Mouse (Mus musculus) liver, embryonic 16.5 days (tissue): ENCODE data around the gene Clstn1. TPM values are rescaled to one million over a fixed set of nuclear protein-coding genes. Genes with fewer than 3 reads are reported as not detected.
A peak's percentile ranks its signal among the peaks of the same experiment; 100 is the strongest.

Source experiments
- ATAC-seq: fragments of 200-750 bp; cut with Nextera tagmentation; 2 replicates; pipeline ENCODE4 v1.8.0; 2017; ENCODE audit warnings: low read depth, mild to moderate bottlenecking, moderate number of reproducible peaks, moderate library complexity
- H3K27ac ChIP-seq: fragments of 300-500 bp; sonication (generic); 2 replicates; pipeline ENCODE4 v1.5.1; 2014; ENCODE audit warnings: mild to moderate bottlenecking, low read length
- H3K27me3 ChIP-seq: fragments of 300-500 bp; sonication (generic); 2 replicates; pipeline ENCODE4 v1.6.1; 2014; ENCODE audit warnings: low read depth, low read length, mixed read lengths; ENCODE audit not compliant: control insufficient read depth, insufficient read depth
- H3K36me3 ChIP-seq: fragments of 300-500 bp; sonication (generic); 2 replicates; pipeline ENCODE4 v1.6.1; 2014; ENCODE audit warnings: mild to moderate bottlenecking; ENCODE audit not compliant: control insufficient read depth, insufficient read depth
- H3K4me1 ChIP-seq: fragments of 300-500 bp; sonication (generic); 2 replicates; pipeline ENCODE4 v1.6.1; 2014; ENCODE audit warnings: low read depth, low read length, mixed read lengths; ENCODE audit not compliant: control insufficient read depth
- H3K4me2 ChIP-seq: fragments of 300-500 bp; sonication (generic); 2 replicates; pipeline ENCODE4 v1.6.1; 2014; ENCODE audit warnings: low read depth, low read length, mixed read lengths
- H3K4me3 ChIP-seq: fragments of 300-500 bp; sonication (generic); 2 replicates; pipeline ENCODE4 v1.5.1; 2014; ENCODE audit warnings: low read depth, mild to moderate bottlenecking, low read length
- H3K9ac ChIP-seq: fragments of 300-500 bp; sonication (generic); 2 replicates; pipeline ENCODE4 v1.6.1; 2014; ENCODE audit warnings: low read depth, low read length
- H3K9me3 ChIP-seq: fragments of 300-500 bp; sonication (generic); replicated peaks from 2 replicates; pipeline ENCODE4 v1.6.1; 2016; ENCODE audit warnings: low read length; ENCODE audit not compliant: control insufficient read depth
- WGBS: fragments of 180-500 bp; shearing (Covaris S2); extraction: QIAGEN DNeasy Blood & Tissue Kit; methylation state at CpG from one replicate; pipeline ENCODE4 v1.1.7; 2014; ENCODE audit not compliant: insufficient replicate concordance; 5-methylcytosine and 5-hydroxymethylcytosine counted together
- microRNA-seq: library from miRNA; unstranded; fragments of <30 nt; microRNA quantifications from one replicate; pipeline ENCODE4, GENCODE M21; 2016
- polyA plus RNA-seq: library from polyadenylated mRNA; unstranded; fragments of >200 nt; fragmentation: Nextera tagmentation; extraction: Ambion mirVana; gene quantifications from 2 replicates; pipeline ENCODE4 v1.2.1, GENCODE M21; 2015

Clstn1 gene
- polyA plus RNA-seq, 1 experiment from 2014 or later = 1.1 TPM

- no peaks in the 10 kb centered on the region for H3K27me3 ChIP-seq
- ATAC-seq = peak; percentile 17; the same call in 1 of the 2 replicates
- no peaks in the 10 kb centered on the region for H3K36me3 ChIP-seq
- no peaks in the 10 kb centered on the region for H3K9me3 ChIP-seq
- H3K4me3 ChIP-seq = peak overlapping the region; percentile 62
- H3K27ac ChIP-seq = peak overlapping the region; percentile 79
- peak overlapping the region; percentile 67 for H3K9ac ChIP-seq
- peak overlapping the region; percentile 83 for H3K4me2 ChIP-seq
- peaks cover 14% of the 10 kb centered on the region for H3K4me1 ChIP-seq
- 3% methylated on average over 15 of the region's 15 CpGs for WGBS
These were observed 111.4 kb downstream of the Clstn1 start for GRCm38 (mm10) chr4:149697506-149698196.

- Histone ChIP-seq H3K9me3 (no peaks in the 10 kb centered on the region), H3K27ac (peak overlapping the region; percentile 79), H3K9ac (peak overlapping the region; percentile 67), H3K4me1 (peaks cover 14% of the 10 kb centered on the region), H3K4me2 (peak overlapping the region; percentile 83), H3K36me3 (no peaks in the 10 kb centered on the region), H3K4me3 (peak overlapping the region; percentile 62), H3K27me3 (no peaks in the 10 kb centered on the region)
- WGBS = under 1% methylated on average over 35 of the region's 35 CpGs
- ATAC-seq = peak; percentile 60
These were observed 112.0 kb downstream of the Clstn1 start for GRCm38 (mm10) chr4:149698197-149698821.

Small RNA genes within 50 kb of the gene (microRNA-seq; reads per million reads assigned to microRNA genes)
- gene Mir5616 (not detected), gene Mir7023 (0.74 reads per million)

Other genes with a start within 250 kb of the Clstn1 start
- gene Ube4b, start 159.7 kb upstream of the Clstn1 start, polyA plus RNA-seq = 9.2 and 10.3 TPM in 2 replicates
- gene Rbp7, start 131.5 kb upstream of the Clstn1 start, polyA plus RNA-seq = 0.14 TPM in 1 of 2 replicates, not detected in the other
- 0.14 TPM in 1 of 2 replicates, not detected in the other for gene Tmem274, start 109.1 kb upstream of the Clstn1 start, polyA plus RNA-seq
- 4.7 and 5.2 TPM in 2 replicates for gene Nmnat1, start 101.3 kb upstream of the Clstn1 start, polyA plus RNA-seq
- gene Lzic, start 101.2 kb upstream of the Clstn1 start, polyA plus RNA-seq = 9.1 and 9.7 TPM in 2 replicates
- 7.2 and 8.4 TPM in 2 replicates for gene Ctnnbip1, start 68.2 kb upstream of the Clstn1 start, polyA plus RNA-seq
- 7.3 and 8.8 TPM in 2 replicates for gene Pik3cd, start 116.1 kb downstream of the Clstn1 start, polyA plus RNA-seq
- 5.4 and 6.5 TPM in 2 replicates for gene Tmem201, start 151.6 kb downstream of the Clstn1 start, polyA plus RNA-seq
- 10.7 and 11.3 TPM in 2 replicates for gene Slc25a33, start 187.8 kb downstream of the Clstn1 start, polyA plus RNA-seq